Mouse (Mus musculus) intestine, embryonic 16.5 days (tissue): Measurements from ENCODE around the gene Sprr2d. TPM values are rescaled to one million over a fixed set of nuclear protein-coding genes. Genes with fewer than 3 reads are reported as not detected.

Source experiments
- polyA plus RNA-seq: library from polyadenylated mRNA; unstranded; fragments of >200 nt; fragmentation: Nextera tagmentation; extraction: Ambion mirVana; gene quantifications from 2 replicates; pipeline ENCODE4 v1.2.1, GENCODE M21; 2015

Gene Sprr2d
- polyA plus RNA-seq, 1 experiment from 2014 or later = not detected

Other genes with a start within 250 kb of the Sprr2d start
- not detected in 2 replicates for gene Prr9, start 215.2 kb upstream of the Sprr2d start, polyA plus RNA-seq
- not detected in 2 replicates for gene Lelp1, start 196.4 kb upstream of the Sprr2d start, polyA plus RNA-seq
- 3.6 and 4.3 TPM in 2 replicates for gene Sprr2a1, start 123.3 kb upstream of the Sprr2d start, polyA plus RNA-seq
- gene Sprr2a2, start 123.2 kb upstream of the Sprr2d start, polyA plus RNA-seq = 161 and 190 TPM in 2 replicates
- gene Sprr2a3, start 53.7 kb upstream of the Sprr2d start, polyA plus RNA-seq = 15.2 and 18.4 TPM in 2 replicates
- gene Sprr2b, start 22.5 kb upstream of the Sprr2d start, polyA plus RNA-seq = not detected in 2 replicates
- not detected in 2 replicates for gene Sprr2e, start 13.0 kb downstream of the Sprr2d start, polyA plus RNA-seq
- gene Sprr2f, start 26.0 kb downstream of the Sprr2d start, polyA plus RNA-seq = not detected in 2 replicates
- not detected in 2 replicates for gene Sprr2h, start 46.5 kb downstream of the Sprr2d start, polyA plus RNA-seq
- not detected in 2 replicates for gene Sprr2i, start 68.9 kb downstream of the Sprr2d start, polyA plus RNA-seq
- gene Sprr2j-ps, start 78.9 kb downstream of the Sprr2d start, polyA plus RNA-seq = not detected in 2 replicates
- 5.4 and 6.0 TPM in 2 replicates for gene Gm9774, start 90.3 kb downstream of the Sprr2d start, polyA plus RNA-seq
- not detected in 2 replicates for gene Sprr2k, start 93.4 kb downstream of the Sprr2d start, polyA plus RNA-seq
- gene Sprr1b, start 99.6 kb downstream of the Sprr2d start, polyA plus RNA-seq = 0.22 TPM in 1 of 2 replicates, not detected in the other
- not detected in 2 replicates for gene Sprr3, start 119.6 kb downstream of the Sprr2d start, polyA plus RNA-seq
- gene Sprr1a, start 146.8 kb downstream of the Sprr2d start, polyA plus RNA-seq = 0.34 and 1.0 TPM in 2 replicates
- gene Sprr4, start 161.4 kb downstream of the Sprr2d start, polyA plus RNA-seq = not detected in 2 replicates
- not detected in 2 replicates for gene 2310046K23Rik, start 195.4 kb downstream of the Sprr2d start, polyA plus RNA-seq
- 0.13 TPM in 1 of 2 replicates, not detected in the other for gene Ivl, start 234.6 kb downstream of the Sprr2d start, polyA plus RNA-seq
- 10.9 and 18.8 TPM in 2 replicates for gene Smcp, start 249.9 kb downstream of the Sprr2d start, polyA plus RNA-seq